Mouse (Mus musculus): ENCODE results near the gene Copz2. TPM values are rescaled to one million over a fixed set of nuclear protein-coding genes. Genes with fewer than 3 reads are reported as not detected.
A peak's percentile ranks its signal among the peaks of the same experiment; 100 is the strongest.

Copz2 gene
- polyA plus RNA-seq, 1 experiment from 2014 or later = 115 TPM

DNA sequence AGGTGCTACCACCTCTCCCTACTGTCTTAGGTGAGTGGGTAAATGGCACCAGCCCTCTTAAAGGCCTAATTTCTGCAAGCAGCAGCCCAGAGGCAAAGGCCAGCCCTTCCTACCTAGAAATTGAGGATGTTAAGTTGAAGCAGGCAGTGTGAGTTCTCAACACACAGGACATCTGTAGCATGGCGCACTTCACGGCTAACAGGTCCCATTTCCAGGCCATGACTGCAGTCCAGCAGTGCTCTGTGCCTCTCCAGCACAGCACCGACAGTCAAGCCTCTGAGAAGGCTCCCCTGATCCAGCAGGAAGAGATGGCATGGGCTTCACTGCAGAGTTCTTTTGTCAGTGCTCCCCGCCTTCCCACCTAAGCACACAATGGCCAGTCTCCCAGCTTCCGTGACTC is 32.7 kb upstream of the Copz2 start:
- Histone ChIP-seq H3K9me3 (ENCODE audit: low read length) (no peaks in the 10 kb centered on the region), H3K4me2 (replicated peaks; ENCODE audit: low read depth, low read length) (no peak overlapping the region), H3K4me3 (ENCODE audit: low read length) (no peak overlapping the region), H3K36me3 (ENCODE audit: insufficient read depth, low read length) (peaks cover 86% of the 10 kb centered on the region), H3K27ac (ENCODE audit: low read length) (no peak overlapping the region), H3K9ac (replicated peaks; ENCODE audit: low read length) (no peak overlapping the region), H3K27me3 (ENCODE audit: insufficient read depth, low read length) (no peaks in the 10 kb centered on the region), H3K4me1 (ENCODE audit: insufficient read depth, low read length) (no peaks in the 10 kb centered on the region)
- WGBS = 87% methylated on average over 5 of the region's 5 CpGs
- ATAC-seq (ENCODE audit: low FRiP score, low TSS enrichment) = no peak

DNA sequence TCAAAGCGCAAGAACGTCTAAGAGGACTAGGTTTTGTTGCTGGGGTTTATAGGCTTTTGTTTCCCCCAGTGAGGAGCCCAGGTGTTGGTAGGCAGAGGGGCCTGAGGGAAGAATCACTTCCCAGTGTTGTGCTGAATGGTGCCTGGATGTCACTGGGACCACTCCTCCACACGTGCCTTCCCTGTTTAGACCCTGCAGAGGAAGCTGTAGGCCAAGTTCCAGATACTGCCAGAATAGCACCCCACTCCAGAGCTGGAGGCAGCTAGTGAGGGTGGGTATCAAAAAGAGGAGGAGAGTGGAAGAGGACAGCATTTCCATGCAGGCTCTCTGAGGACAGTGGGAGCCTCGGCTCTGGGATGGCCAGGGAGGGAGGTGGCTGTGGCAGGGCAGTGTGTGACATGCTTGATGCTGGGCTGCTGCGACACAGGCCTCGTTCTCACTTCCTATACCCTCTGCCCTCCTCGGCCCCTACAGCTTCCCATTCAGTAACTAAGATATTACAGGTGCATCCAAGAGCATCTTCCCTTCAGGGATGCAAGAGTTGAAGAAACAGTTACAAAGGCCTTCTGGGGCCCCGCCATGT is 31.5 kb upstream of the Copz2 start:
- Histone ChIP-seq H3K4me2 (replicated peaks; ENCODE audit: low read depth, low read length) (no peak overlapping the region), H3K27ac (ENCODE audit: low read length) (no peak overlapping the region), H3K9me3 (ENCODE audit: low read length) (no peaks in the 10 kb centered on the region), H3K27me3 (ENCODE audit: insufficient read depth, low read length) (no peaks in the 10 kb centered on the region), H3K4me3 (ENCODE audit: low read length) (no peak overlapping the region), H3K36me3 (ENCODE audit: insufficient read depth, low read length) (peaks cover 77% of the 10 kb centered on the region), H3K4me1 (ENCODE audit: insufficient read depth, low read length) (peaks cover 8% of the 10 kb centered on the region), H3K9ac (replicated peaks; ENCODE audit: low read length) (no peak overlapping the region)
- ATAC-seq (ENCODE audit: low FRiP score, low TSS enrichment) = no peak
- 81% methylated on average over 8 of the region's 8 CpGs for WGBS

DNA sequence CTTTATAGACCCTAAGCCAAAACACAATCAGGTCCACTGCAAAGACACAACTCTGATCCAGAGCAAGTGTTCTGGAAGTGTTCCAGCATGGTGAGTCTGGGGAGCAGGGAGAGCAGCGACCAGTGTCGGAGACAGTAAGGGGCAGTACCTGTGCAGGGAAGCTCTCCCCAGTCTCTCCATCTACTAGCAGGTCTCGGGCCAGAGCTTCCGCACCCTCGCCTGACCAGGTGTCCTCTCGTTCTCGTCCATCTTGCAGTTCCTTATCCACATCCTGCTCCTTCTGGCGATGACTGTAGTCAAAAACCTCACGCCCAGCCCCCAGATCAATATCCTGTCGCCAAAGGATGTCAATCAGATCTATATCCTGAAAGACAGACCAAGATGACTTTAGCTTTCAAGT is 27.7 kb upstream of the Copz2 start:
- H3K4me3 ChIP-seq (ENCODE audit: low read length) = no peak overlapping the region
- H3K27me3 ChIP-seq (ENCODE audit: insufficient read depth, low read length) = no peaks in the 10 kb centered on the region
- H3K27ac ChIP-seq (ENCODE audit: low read length) = no peak overlapping the region
- H3K9ac ChIP-seq (replicated peaks; ENCODE audit: low read length) = no peak overlapping the region
- H3K36me3 ChIP-seq (ENCODE audit: insufficient read depth, low read length) = peaks cover 57% of the 10 kb centered on the region
- ATAC-seq (ENCODE audit: low FRiP score, low TSS enrichment) = no peak
- no peaks in the 10 kb centered on the region for H3K9me3 ChIP-seq (ENCODE audit: low read length)
- 97% methylated on average over 10 of the region's 10 CpGs for WGBS
- no peak overlapping the region for H3K4me2 ChIP-seq (replicated peaks; ENCODE audit: low read depth, low read length)
- peaks cover 44% of the 10 kb centered on the region for H3K4me1 ChIP-seq (ENCODE audit: insufficient read depth, low read length)

DNA sequence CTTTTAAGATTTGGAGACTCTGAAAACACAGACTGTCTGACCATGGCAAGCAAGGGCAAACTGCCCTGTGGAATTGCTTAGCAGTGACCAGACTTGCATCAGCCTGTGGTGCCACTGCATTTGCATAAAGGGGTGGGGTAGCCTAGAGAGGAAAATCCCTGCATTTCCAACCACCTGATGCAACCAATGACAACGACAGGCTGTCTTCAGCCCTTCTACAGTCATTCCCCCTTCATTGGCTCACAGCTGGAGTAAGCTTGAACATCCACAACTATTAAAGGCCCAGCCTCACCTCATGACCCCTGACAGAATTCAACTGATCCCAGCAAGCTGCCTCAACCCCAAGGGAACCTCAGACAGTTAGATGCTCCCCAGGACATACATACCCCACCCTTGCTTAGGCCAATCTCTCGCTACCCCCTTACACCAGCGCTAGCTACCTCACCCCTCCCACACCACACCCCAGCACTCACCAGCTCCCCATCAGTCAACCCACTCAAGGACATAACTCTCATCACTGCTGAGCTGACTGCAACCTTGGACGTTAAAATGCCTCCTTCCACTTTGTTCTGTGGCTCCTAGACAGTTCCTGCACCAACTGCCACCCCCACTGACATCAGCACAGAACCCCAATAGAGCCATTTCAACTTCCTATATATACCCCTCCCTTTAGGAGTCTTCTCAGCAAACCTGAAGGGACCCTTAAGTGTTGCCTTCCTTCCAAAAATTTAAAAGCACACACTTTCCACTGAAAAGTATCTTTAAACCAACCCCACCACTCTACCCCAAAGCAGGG is 26.8 kb upstream of the Copz2 start:
- no peaks in the 10 kb centered on the region for H3K27me3 ChIP-seq (ENCODE audit: insufficient read depth, low read length)
- no peak overlapping the region for H3K27ac ChIP-seq (ENCODE audit: low read length)
- H3K9me3 ChIP-seq (ENCODE audit: low read length) = no peaks in the 10 kb centered on the region
- peak overlapping the region; percentile 68 for H3K9ac ChIP-seq (replicated peaks; ENCODE audit: low read length)
- H3K36me3 ChIP-seq (ENCODE audit: insufficient read depth, low read length) = peaks cover 57% of the 10 kb centered on the region
- peak overlapping the region; percentile 57 for H3K4me3 ChIP-seq (ENCODE audit: low read length)
- H3K4me2 ChIP-seq (replicated peaks; ENCODE audit: low read depth, low read length) = peak overlapping the region; percentile 94
- ATAC-seq (ENCODE audit: low FRiP score, low TSS enrichment) = no peak
- H3K4me1 ChIP-seq (ENCODE audit: insufficient read depth, low read length) = peaks cover 53% of the 10 kb centered on the region
- 36% methylated on average over 4 of the region's 4 CpGs for WGBS

DNA sequence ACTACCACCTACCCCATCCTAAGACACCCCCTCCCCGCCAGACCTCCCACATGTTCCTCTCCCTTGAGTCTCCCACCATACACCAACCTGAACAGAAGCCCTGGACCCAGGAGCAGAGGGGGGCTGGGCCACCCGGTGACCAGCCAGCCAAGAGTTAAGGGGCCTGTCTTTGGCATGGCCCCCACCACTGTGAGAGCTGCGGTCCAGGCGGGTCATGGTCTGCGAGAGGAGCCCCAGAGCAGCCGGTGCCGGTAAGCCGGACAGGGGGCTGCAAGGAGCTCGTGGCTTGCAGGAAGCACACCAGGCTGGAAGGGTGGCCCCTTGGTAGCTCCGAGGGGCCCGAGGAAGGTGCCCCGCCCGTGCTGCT is 26.2 kb upstream of the Copz2 start:
- peaks cover 51% of the 10 kb centered on the region for H3K36me3 ChIP-seq (ENCODE audit: insufficient read depth, low read length)
- H3K4me2 ChIP-seq (replicated peaks; ENCODE audit: low read depth, low read length) = peak overlapping the region; percentile 94
- peaks cover 58% of the 10 kb centered on the region for H3K4me1 ChIP-seq (ENCODE audit: insufficient read depth, low read length)
- no peak; the same call in none of the 2 replicates for ATAC-seq (ENCODE audit: low FRiP score, low TSS enrichment)
- peak overlapping the region; percentile 57 for H3K4me3 ChIP-seq (ENCODE audit: low read length)
- H3K27me3 ChIP-seq (ENCODE audit: insufficient read depth, low read length) = no peaks in the 10 kb centered on the region
- WGBS = 5% methylated on average over 13 of the region's 13 CpGs
- H3K9ac ChIP-seq (replicated peaks; ENCODE audit: low read length) = peak overlapping the region; percentile 68
- H3K9me3 ChIP-seq (ENCODE audit: low read length) = no peaks in the 10 kb centered on the region
- peak overlapping the region; percentile 81 for H3K27ac ChIP-seq (ENCODE audit: low read length)

DNA sequence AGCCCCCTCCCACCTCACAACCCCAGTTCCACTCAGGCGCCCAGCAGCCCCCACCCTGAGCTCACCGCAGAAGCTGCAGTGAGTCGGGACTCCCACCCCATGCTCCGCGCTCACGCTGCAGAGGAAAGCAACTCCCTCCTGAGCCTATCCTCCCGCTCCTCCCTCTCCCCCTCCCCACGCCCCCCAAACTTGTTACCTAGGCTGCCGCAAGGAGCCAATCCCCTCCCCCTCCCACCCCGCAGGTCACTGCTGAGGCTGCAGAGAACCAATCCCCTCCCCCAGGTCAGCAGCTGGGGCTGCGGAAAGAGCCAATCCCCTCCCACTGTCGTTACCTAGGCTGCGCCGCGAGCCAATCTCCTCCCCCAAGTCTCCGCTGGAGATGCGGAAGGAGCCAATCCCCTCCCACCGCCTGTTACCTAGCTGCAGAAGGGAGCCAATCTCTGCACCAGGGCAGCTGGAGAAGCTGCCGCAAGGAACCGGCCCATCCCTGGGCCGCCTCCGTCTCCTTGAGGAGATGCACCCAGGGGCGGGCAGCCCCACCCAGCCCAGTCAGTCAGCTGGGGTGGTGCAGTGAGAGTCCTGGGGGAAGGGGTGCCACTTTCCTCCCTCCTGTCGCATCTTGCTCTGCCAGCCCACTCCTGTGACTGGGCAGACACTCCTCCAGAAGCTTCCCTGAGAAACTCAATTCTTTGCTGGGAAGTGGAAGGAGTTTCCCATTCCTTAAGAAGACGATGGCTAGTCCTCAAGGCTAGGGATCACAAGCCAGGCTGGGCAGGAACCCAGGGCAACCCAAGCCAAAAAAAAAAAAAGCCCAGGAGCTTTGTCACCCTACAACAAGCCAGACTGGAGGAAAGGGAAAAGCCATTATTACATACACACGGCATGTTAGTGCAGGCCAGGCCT is 25.5 kb upstream of the Copz2 start:
- H3K27me3 ChIP-seq (ENCODE audit: insufficient read depth, low read length) = no peaks in the 10 kb centered on the region
- H3K9me3 ChIP-seq (ENCODE audit: low read length) = no peaks in the 10 kb centered on the region
- peaks cover 62% of the 10 kb centered on the region for H3K4me1 ChIP-seq (ENCODE audit: insufficient read depth, low read length)
- WGBS = 1% methylated on average over 26 of the region's 26 CpGs
- peak overlapping the region; percentile 68 for H3K9ac ChIP-seq (replicated peaks; ENCODE audit: low read length)
- H3K27ac ChIP-seq (ENCODE audit: low read length) = peak overlapping the region; percentile 89
- H3K4me2 ChIP-seq (replicated peaks; ENCODE audit: low read depth, low read length) = peak overlapping the region; percentile 94
- ATAC-seq (ENCODE audit: low FRiP score, low TSS enrichment) = peak; percentile 84
- peaks cover 44% of the 10 kb centered on the region for H3K36me3 ChIP-seq (ENCODE audit: insufficient read depth, low read length)
- H3K4me3 ChIP-seq (ENCODE audit: low read length) = peak overlapping the region; percentile 57

DNA sequence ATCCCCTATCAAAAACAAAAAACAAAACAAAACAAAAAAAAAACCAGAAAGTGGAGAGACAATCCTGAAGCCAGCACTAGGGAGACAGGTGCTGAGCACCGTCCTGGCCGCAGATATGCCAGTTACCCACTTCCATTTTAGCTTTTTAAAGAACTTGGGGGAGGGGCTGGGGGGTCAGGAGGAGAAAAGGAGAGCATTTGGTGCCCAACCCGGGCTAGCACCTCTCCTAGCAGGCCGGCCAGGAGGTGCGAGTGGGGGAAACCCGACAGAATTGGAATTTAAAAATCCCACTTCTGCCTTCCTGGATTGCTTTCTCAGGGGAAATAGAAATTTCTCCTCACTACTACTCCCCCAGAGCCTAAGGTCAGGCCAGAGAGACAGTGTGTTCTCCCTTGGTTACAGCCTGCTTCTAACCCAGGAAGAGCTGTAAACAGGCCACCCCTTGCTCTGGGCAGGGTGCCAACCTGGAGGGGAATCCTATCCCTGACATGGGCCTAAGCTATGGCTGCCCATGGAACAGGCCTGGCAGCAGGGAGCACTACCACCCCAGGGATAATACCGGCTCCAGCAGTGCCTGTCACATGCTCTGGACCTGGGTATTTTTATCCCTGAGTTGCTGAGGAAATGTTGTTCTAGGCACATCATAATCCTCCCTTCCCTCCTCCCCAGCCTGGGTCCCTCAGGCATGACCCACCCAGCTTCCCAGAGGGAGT is 24.7 kb upstream of the Copz2 start:
- H3K4me2 ChIP-seq (replicated peaks; ENCODE audit: low read depth, low read length) = peak overlapping the region; percentile 94
- H3K27ac ChIP-seq (ENCODE audit: low read length) = peak overlapping the region; percentile 89
- 23% methylated on average over 7 of the region's 7 CpGs for WGBS
- H3K9me3 ChIP-seq (ENCODE audit: low read length) = no peaks in the 10 kb centered on the region
- peaks cover 38% of the 10 kb centered on the region for H3K36me3 ChIP-seq (ENCODE audit: insufficient read depth, low read length)
- peak overlapping the region; percentile 53; the same call in 1 of the 2 replicates for H3K9ac ChIP-seq (replicated peaks; ENCODE audit: low read length)
- no peak for ATAC-seq (ENCODE audit: low FRiP score, low TSS enrichment)
- peak overlapping the region; percentile 57 for H3K4me3 ChIP-seq (ENCODE audit: low read length)
- peaks cover 62% of the 10 kb centered on the region for H3K4me1 ChIP-seq (ENCODE audit: insufficient read depth, low read length)
- no peaks in the 10 kb centered on the region for H3K27me3 ChIP-seq (ENCODE audit: insufficient read depth, low read length)

DNA sequence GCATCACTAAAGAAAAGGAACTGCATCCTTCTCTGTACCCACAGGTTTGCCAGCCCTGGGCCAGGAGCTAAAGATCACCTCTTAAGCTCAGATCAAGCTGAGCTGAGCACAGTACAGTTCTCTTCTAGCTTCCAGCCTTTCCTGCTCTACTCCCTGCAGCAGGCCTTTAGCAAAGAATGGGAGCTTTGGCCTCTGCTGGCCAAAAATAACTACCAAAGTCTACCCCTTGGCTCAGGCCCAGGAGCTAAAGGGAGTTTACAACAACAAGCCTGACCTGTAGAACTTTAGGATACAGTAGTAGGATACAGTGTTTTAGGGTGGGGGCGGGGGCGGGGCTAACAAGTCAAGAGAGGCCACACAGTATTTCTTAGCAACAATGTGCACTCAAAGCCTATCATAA is 23.2 kb upstream of the Copz2 start:
- WGBS = 63% methylated on average over 2 of the region's 2 CpGs
- H3K36me3 ChIP-seq (ENCODE audit: insufficient read depth, low read length) = peaks cover 23% of the 10 kb centered on the region
- peak overlapping the region; percentile 20 for H3K27ac ChIP-seq (ENCODE audit: low read length)

DNA sequence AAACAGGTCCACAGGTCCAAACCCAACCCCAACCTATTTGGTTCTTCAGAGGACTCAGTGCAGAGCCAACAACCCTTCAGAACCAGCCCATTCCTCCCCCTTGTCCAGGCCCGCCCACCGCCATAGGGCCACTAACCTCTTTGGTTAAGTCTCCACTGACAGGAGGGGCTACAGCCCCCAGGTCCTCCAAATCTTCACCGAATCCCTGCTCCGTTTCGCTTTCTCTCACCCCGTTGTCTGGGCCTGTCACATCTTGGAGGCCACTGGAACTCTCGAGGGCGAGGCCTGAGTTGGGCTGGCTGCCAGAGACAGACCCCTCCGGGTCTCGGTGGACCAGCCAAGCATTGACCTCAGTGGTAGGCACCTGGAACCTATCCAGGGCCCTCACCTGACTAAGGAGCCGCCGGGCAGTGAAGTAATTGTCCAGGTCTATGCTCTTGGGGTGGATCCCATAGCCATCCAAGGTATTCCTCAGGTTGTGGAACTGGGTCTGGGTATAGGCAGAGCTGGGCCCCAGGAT is 22.5 kb upstream of the Copz2 start:
- Histone ChIP-seq H3K4me1 (ENCODE audit: insufficient read depth, low read length) (peaks cover 74% of the 10 kb centered on the region), H3K27ac (ENCODE audit: low read length) (peak overlapping the region; percentile 20), H3K36me3 (ENCODE audit: insufficient read depth, low read length) (peaks cover 17% of the 10 kb centered on the region), H3K4me3 (ENCODE audit: low read length) (peak overlapping the region; percentile 31), H3K9me3 (ENCODE audit: low read length) (no peaks in the 10 kb centered on the region), H3K27me3 (ENCODE audit: insufficient read depth, low read length) (no peaks in the 10 kb centered on the region), H3K9ac (replicated peaks; ENCODE audit: low read length) (peak overlapping the region; percentile 53), H3K4me2 (replicated peaks; ENCODE audit: low read depth, low read length) (peak overlapping the region; percentile 94)
- ATAC-seq (ENCODE audit: low FRiP score, low TSS enrichment) = no peak
- WGBS = 63% methylated on average over 12 of the region's 12 CpGs

More for the DNA sequence above, 23.2 kb upstream of the Copz2 start:
- peak overlapping the region; percentile 53 for H3K9ac ChIP-seq (replicated peaks; ENCODE audit: low read length)
- H3K27me3 ChIP-seq (ENCODE audit: insufficient read depth, low read length) = no peaks in the 10 kb centered on the region
- peak overlapping the region; percentile 94 for H3K4me2 ChIP-seq (replicated peaks; ENCODE audit: low read depth, low read length)
- peak overlapping the region; percentile 31 for H3K4me3 ChIP-seq (ENCODE audit: low read length)
- H3K9me3 ChIP-seq (ENCODE audit: low read length) = no peaks in the 10 kb centered on the region
- no peak for ATAC-seq (ENCODE audit: low FRiP score, low TSS enrichment)
- H3K4me1 ChIP-seq (ENCODE audit: insufficient read depth, low read length) = peaks cover 72% of the 10 kb centered on the region
